Mouse (Mus musculus) megakaryocyte, embryonic 14.5 days (primary cell): Measurements from ENCODE around the gene Olfr1320.

ENCODE experiments used
- FLI1 ChIP-seq: IDR thresholded peaks from 2 replicates; pipeline ENCODE4 v1.6.1; 2012; ENCODE audit warnings: low read length, inconsistent platforms, mixed read lengths
- GATA1 ChIP-seq: IDR thresholded peaks from 3 replicates; pipeline ENCODE4 v1.6.1; 2012; ENCODE audit warnings: mixed read lengths, low read length, inconsistent platforms, borderline replicate concordance

GRCm38 (mm10) chrX:49672033-49672432 is at the start of gene Olfr1320:
- TF ChIP-seq GATA1 (no peak), FLI1 (no peak)
